Mouse (Mus musculus): ENCODE data around the gene Rhox3f. TPM values are rescaled to one million over a fixed set of nuclear protein-coding genes. Genes with fewer than 3 reads are reported as not detected.

Rhox3f gene
- polyA plus RNA-seq (2017; shearing (Covaris generic)): not detected

DNA sequence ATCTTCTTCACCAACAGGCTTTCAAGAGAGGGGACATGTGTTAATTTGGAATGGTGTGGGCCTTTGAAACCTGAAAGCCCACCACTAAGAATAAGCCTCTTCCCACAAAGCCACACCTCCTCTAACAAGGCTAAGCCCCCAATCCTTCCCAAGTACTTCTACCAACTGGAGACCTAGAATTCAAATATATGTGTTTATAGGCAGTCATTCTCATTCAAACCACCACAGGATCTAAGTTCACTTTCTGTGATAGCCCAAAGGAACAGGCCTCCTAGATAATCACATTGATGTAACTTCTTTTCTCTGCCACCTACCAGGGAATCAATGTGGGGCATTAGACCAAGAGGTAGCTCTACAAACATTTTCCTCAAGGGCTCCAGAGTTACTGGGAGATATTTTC, at the start of gene Rhox3f:
Gene Rhox3f, plus strand, starts transcription at position 301 of the 400 bp plus-strand sequence.

DNA sequence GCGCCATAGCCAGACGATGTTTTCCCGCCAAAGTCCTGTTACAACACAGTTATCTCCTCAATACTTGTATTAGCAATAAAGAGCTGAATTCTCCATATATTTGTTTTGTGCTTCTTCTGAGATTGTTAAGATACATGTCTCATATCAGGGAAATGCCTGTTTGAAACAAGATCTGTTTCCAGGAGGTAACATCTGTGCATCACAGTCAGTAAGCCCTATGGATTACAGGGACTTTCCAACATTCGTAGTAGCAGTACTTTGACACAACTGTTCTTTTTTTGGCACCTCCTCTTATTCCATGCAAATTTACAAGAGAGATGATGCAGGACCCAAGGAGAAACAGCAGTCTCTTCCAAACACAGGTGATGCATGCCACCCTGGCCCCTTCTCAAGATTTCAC, 39.1 kb upstream of the Rhox3f start, which contains the start of gene Rhox3e:
Gene Rhox3e, plus strand, starts transcription at position 301 of the 400 bp plus-strand sequence.

DNA sequence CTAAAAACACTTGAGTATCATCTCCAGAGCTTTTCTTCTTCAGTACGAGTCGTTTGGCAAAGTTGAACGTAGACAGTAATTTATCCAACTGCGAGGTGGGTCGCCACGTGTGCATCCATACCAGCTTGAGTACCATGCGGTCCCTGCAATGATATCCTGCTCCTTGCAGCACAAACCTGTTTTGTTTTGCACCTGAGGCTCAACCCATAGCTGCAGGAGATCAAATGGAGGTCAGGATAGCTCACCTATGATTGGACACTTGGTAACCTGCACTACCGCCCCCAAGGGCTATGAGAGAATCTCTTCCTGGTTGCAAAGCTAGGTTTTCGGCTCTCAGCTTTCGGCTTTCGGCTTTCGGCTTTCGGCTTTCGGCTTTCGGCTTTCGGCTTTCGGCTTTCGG, 23.7 kb upstream of the Rhox3f start, which contains the start of gene Rhox4e:
Gene Rhox4e, plus strand, starts transcription at position 301 of the 400 bp plus-strand sequence.

DNA sequence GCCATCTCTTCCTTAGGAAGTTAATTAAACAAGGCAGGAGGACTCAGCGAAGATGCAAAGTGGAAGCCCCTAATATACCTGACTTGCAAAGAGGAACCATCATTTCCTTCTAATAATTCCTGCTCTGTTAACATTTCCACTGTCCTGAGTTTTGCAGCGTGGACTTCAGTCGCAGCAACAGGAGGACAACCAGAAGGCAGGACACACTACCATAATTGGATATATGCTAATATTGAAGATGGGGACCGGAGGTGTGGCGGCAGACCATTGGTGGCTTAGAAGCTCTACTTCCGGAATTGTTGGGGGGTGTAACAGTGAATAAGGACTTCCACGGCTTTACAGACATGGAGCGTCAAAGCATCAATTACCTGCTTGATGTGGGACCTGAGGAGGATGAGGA, 9.7 kb upstream of the Rhox3f start, which contains the start of gene Rhox2f:
Gene Rhox2f, plus strand, starts transcription at position 301 of the 400 bp plus-strand sequence.

DNA sequence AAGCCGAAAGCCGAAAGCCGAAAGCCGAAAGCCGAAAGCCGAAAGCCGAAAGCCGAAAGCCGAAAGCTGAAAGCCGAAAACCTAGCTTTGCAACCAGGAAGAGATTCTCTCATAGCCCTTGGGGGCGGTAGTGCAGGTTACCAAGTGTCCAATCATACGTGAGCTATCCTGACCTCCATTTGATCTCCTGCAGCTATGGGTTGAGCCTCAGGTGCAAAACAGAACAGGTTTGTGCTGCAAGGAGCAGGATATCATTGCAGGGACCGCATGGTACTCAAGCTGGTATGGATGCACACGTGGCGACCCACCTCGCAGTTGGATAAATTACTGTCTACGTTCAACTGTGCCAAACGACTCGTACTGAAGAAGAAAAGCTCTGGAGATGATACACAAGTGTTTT, 26.8 kb downstream of the Rhox3f start, which contains the start of gene Rhox4f:
Gene Rhox4f, minus strand, starts transcription at position 101 of the 400 bp plus-strand sequence.

DNA sequence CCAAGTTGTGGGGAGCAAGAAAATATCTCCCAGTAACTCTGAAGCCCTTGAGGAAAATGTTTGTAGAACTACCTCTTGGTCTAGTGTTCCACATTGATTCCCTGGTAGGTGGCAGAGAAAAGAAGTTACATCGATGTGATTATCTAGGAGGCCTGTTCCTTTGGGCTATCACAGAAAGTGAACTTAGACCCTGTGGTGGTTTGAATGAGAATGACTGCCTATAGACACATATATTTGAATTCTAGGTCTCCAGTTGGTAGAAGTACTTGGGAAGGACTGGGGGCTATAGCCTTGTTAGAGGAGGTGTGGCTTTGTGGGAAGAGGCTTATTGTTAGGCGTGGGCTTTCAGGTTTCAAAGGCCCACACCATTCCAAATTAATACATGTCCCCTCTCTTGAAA, 47.7 kb downstream of the Rhox3f start, which contains the start of gene Rhox3g:
Gene Rhox3g, minus strand, starts transcription at position 101 of the 400 bp plus-strand sequence.

Other genes with a start within 250 kb of the Rhox3f start
- not detected for gene Rhox3a2, start 201.0 kb upstream of the Rhox3f start, polyA plus RNA-seq (2017; shearing (Covaris generic))
- not detected for gene Rhox4a2, start 190.1 kb upstream of the Rhox3f start, polyA plus RNA-seq (2017; shearing (Covaris generic))
- gene Rhox2b, start 168.9 kb upstream of the Rhox3f start, polyA plus RNA-seq (2017; shearing (Covaris generic)): not detected
- not detected for gene Rhox4b, start 148.5 kb upstream of the Rhox3f start, polyA plus RNA-seq (2017; shearing (Covaris generic))
- not detected for gene Rhox2c, start 127.3 kb upstream of the Rhox3f start, polyA plus RNA-seq (2017; shearing (Covaris generic))
- gene Rhox3c, start 122.4 kb upstream of the Rhox3f start, polyA plus RNA-seq (2017; shearing (Covaris generic)): not detected
- not detected for gene Rhox4c, start 100.7 kb upstream of the Rhox3f start, polyA plus RNA-seq (2017; shearing (Covaris generic))
- gene Rhox2d, start 87.6 kb upstream of the Rhox3f start, polyA plus RNA-seq (2017; shearing (Covaris generic)): not detected
- gene Rhox4d, start 66.6 kb upstream of the Rhox3f start, polyA plus RNA-seq (2017; shearing (Covaris generic)): not detected
- not detected for gene Rhox2e, start 50.5 kb upstream of the Rhox3f start, polyA plus RNA-seq (2017; shearing (Covaris generic))
- not detected for gene Rhox3e, start 39.0 kb upstream of the Rhox3f start, polyA plus RNA-seq (2017; shearing (Covaris generic))
- gene Rhox4e, start 23.6 kb upstream of the Rhox3f start, polyA plus RNA-seq (2017; shearing (Covaris generic)): 0.61 TPM
- gene Rhox2f, start 9.6 kb upstream of the Rhox3f start, polyA plus RNA-seq (2017; shearing (Covaris generic)): not detected
- gene Rhox4f, start 26.7 kb downstream of the Rhox3f start, polyA plus RNA-seq (2017; shearing (Covaris generic)): 0.22 TPM
- gene Rhox3g, start 47.6 kb downstream of the Rhox3f start, polyA plus RNA-seq (2017; shearing (Covaris generic)): not detected
- gene Rhox2g, start 62.5 kb downstream of the Rhox3f start, polyA plus RNA-seq (2017; shearing (Covaris generic)): not detected
- not detected for gene Rhox4g, start 70.3 kb downstream of the Rhox3f start, polyA plus RNA-seq (2017; shearing (Covaris generic))
- gene Rhox3h, start 87.8 kb downstream of the Rhox3f start, polyA plus RNA-seq (2017; shearing (Covaris generic)): not detected
- gene Rhox2h, start 92.3 kb downstream of the Rhox3f start, polyA plus RNA-seq (2017; shearing (Covaris generic)): not detected
- not detected for gene Rhox5, start 223.8 kb downstream of the Rhox3f start, polyA plus RNA-seq (2017; shearing (Covaris generic))
- gene Rhox6, start 245.9 kb downstream of the Rhox3f start, polyA plus RNA-seq (2017; shearing (Covaris generic)): not detected

Data from effector memory CD4-positive, alpha-beta T cell, adult 5 months (primary cell).